Mouse (Mus musculus) megakaryocyte, embryonic 14.5 days (primary cell): ENCODE data around the gene Micu1.

Experiments used
- FLI1 ChIP-seq: IDR thresholded peaks from 2 replicates; pipeline ENCODE4 v1.6.1; 2012; ENCODE audit warnings: low read length, inconsistent platforms, mixed read lengths
- GATA1 ChIP-seq: IDR thresholded peaks from 3 replicates; pipeline ENCODE4 v1.6.1; 2012; ENCODE audit warnings: mixed read lengths, low read length, inconsistent platforms, borderline replicate concordance

DNA sequence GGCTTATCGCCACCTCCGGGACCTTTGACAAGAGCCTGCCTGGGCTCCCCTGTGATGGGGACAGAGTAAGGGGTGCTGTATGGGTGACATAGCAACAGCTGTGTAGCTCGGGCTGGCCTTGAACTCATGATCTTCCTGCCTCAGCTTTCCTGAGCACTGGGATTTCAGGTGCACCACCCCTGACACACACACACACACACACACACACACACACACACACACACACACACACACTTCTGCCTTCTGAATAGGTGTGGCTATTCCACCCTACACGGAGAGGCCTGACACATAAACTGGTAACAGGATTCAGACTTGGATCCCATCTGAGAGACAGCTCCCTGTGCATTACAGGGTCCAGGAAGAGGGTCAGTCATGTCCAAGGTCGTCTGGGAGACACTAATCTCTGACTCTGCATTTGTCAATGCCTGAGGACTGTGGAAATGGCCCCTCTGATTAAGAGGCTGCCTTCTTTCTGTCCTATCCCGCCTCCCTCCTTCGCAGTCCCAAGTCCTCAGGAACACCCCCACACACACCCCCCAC lies 206.6 kb downstream of the Micu1 start:
- TF ChIP-seq GATA1: no peak
- no peak for TF ChIP-seq FLI1
